Mouse (Mus musculus) thymus, postnatal 0 days (tissue): ENCODE data around the gene Plcb4. TPM values are rescaled to one million over a fixed set of nuclear protein-coding genes. Genes with fewer than 3 reads are reported as not detected.

ENCODE experiments used
- DNase-seq: peaks from one replicate; pipeline ENCODE4 v3.0.0-alpha.2; 2015; ENCODE audit warnings: low spot score
- polyA plus RNA-seq: library from polyadenylated mRNA; unstranded; fragments of >200 nt; fragmentation: Nextera tagmentation; extraction: Ambion mirVana; gene quantifications from 2 replicates; pipeline ENCODE4 v1.2.1, GENCODE M21; 2015

The Plcb4 gene
- polyA plus RNA-seq, 1 experiment from 2014 or later, result 7.2 TPM

GRCm38 (mm10) chr2:135759499-135760095, 100.8 kb downstream of the Plcb4 start:
- no peak for DNase-seq

GRCm38 (mm10) chr2:135761226-135761802, 102.5 kb downstream of the Plcb4 start:
- no peak for DNase-seq

GRCm38 (mm10) chr2:135764706-135765105, 105.9 kb downstream of the Plcb4 start:
- DNase-seq, result no peak

- DNase-seq, result no peak
These were observed 107.8 kb downstream of the Plcb4 start for GRCm38 (mm10) chr2:135766471-135767063.

GRCm38 (mm10) chr2:135767535-135767934, 108.7 kb downstream of the Plcb4 start:
- no peak for DNase-seq

GRCm38 (mm10) chr2:135769701-135770100, 110.9 kb downstream of the Plcb4 start:
- DNase-seq, result no peak

- no peak for DNase-seq
These were observed 111.4 kb downstream of the Plcb4 start for GRCm38 (mm10) chr2:135770226-135770625.

GRCm38 (mm10) chr2:135773194-135773972, 114.6 kb downstream of the Plcb4 start:
- DNase-seq, result no peak

- DNase-seq, result no peak
These were observed 116.2 kb downstream of the Plcb4 start for GRCm38 (mm10) chr2:135775026-135775425.

GRCm38 (mm10) chr2:135776131-135776775, 117.4 kb downstream of the Plcb4 start:
- no peak for DNase-seq

- DNase-seq, result no peak
These were observed 122.6 kb downstream of the Plcb4 start for GRCm38 (mm10) chr2:135781391-135781790.

- DNase-seq, result no peak
These were observed 128.6 kb downstream of the Plcb4 start for GRCm38 (mm10) chr2:135787415-135787814.

- DNase-seq, result no peak
These were observed 134.1 kb downstream of the Plcb4 start for GRCm38 (mm10) chr2:135792907-135793306.

GRCm38 (mm10) chr2:135796684-135797083, 137.9 kb downstream of the Plcb4 start:
- no peak for DNase-seq

- DNase-seq, result peak; percentile 8
These were observed 139.1 kb downstream of the Plcb4 start for GRCm38 (mm10) chr2:135797677-135798546.

GRCm38 (mm10) chr2:135799149-135799770, 140.4 kb downstream of the Plcb4 start:
- no peak for DNase-seq

GRCm38 (mm10) chr2:135800385-135800784, 141.6 kb downstream of the Plcb4 start:
- no peak for DNase-seq

GRCm38 (mm10) chr2:135802878-135803450, 144.2 kb downstream of the Plcb4 start:
- no peak for DNase-seq

- no peak for DNase-seq
These were observed 147.2 kb downstream of the Plcb4 start for GRCm38 (mm10) chr2:135805748-135806685.
